Mouse (Mus musculus) CH12.LX (cell line): ENCODE measurements around the gene 1700129C05Rik. TPM values are rescaled to one million over a fixed set of nuclear protein-coding genes. Genes with fewer than 3 reads are reported as not detected.

Source experiments
- CHD1 ChIP-seq: IDR thresholded peaks from 2 replicates; pipeline ENCODE4 v1.6.1; 2012; ENCODE audit warnings: low read depth, low read length, improper control_type of control experiment, inconsistent platforms
- CHD2 ChIP-seq: IDR thresholded peaks from 2 replicates; pipeline ENCODE4 v1.6.1; 2011; ENCODE audit warnings: low read length, improper control_type of control experiment
- CTCF ChIP-seq, 2 experiments: IDR thresholded peaks in 1 of 2; conservative IDR thresholded peaks in 1 of 2; 2 replicates each; pipeline ENCODE4 v1.5.1; 2011 to 2012; ENCODE audit warnings: low read depth in 2 of 2, low read length in 2 of 2, improper control_type of control experiment in 1 of 2, inconsistent platforms in 1 of 2, mild to moderate bottlenecking in 1 of 2, moderate library complexity in 1 of 2
- JUND ChIP-seq: conservative IDR thresholded peaks from 2 replicates; pipeline ENCODE4 v1.6.1; 2011; ENCODE audit warnings: low read depth, low read length, improper control_type of control experiment
- POLR2A ChIP-seq: IDR thresholded peaks from 2 replicates; pipeline ENCODE4 v1.6.1; 2011; ENCODE audit warnings: low read depth, mild to moderate bottlenecking, improper control_type of control experiment, low read length
- polyA plus RNA-seq: library from polyadenylated mRNA; unstranded; fragments of >175 nt; gene quantifications from 2 replicates; pipeline ENCODE4 v1.2.1, GENCODE M21; 2012; ENCODE audit warnings: low read depth; ENCODE audit not compliant: insufficient read length
- total RNA-seq, 2 experiments: library from RNA; depleted of rRNA; stranded (reverse); fragments of 300-350 nt in 1 of 2; fragments of >200 nt in 1 of 2; gene quantifications; 2 replicates each; pipeline ENCODE4 v1.2.3; 2012 to 2014

Gene 1700129C05Rik
- total and polyA plus RNA-seq, 3 experiments, result not detected

GRCm38 (mm10) chr14:59084396-59084795 is 58.3 kb downstream of the 1700129C05Rik start (continued):
- TF ChIP-seq CHD1 (no peak), POLR2A (no peak), JUND (0 out of 2 replicates have a peak, but pooled peaks have one; percentile 17), CHD2 (no peak), CTCF (conservative IDR thresholded peaks at IDR 0.05 in 1 of 2, IDR thresholded peaks at IDR 0.05 in 1 of 2; ENCODE audit: low read depth in 2 of 2, low read length in 2 of 2) (peak; percentile 39 to 92)
- TF ChIP-seq, all 38 proteins: peak for 8

Other genes starting within 250 kb of the 1700129C05Rik start
- gene Gm5142, start 35.9 kb upstream of the 1700129C05Rik start, total RNA-seq (2012; rRNA removed), result not detected in 2 replicates
- gene Gm5142, start 35.9 kb upstream of the 1700129C05Rik start, total RNA-seq (2014; rRNA removed), result not detected in 2 replicates
- not detected in 2 replicates for gene Gm5142, start 35.9 kb upstream of the 1700129C05Rik start, polyA plus RNA-seq
- 24.5 and 26.0 TPM in 2 replicates for gene Rcbtb1, start 58.3 kb upstream of the 1700129C05Rik start, total RNA-seq (2012; rRNA removed)
- gene Rcbtb1, start 58.3 kb upstream of the 1700129C05Rik start, total RNA-seq (2014; rRNA removed), result 31.7 and 33.1 TPM in 2 replicates
- gene Rcbtb1, start 58.3 kb upstream of the 1700129C05Rik start, polyA plus RNA-seq, result 34.9 and 41.7 TPM in 2 replicates
- gene Gm6904, start 117.3 kb upstream of the 1700129C05Rik start, total RNA-seq (2012; rRNA removed), result 0.42 and 1.2 TPM in 2 replicates
- gene Gm6904, start 117.3 kb upstream of the 1700129C05Rik start, total RNA-seq (2014; rRNA removed), result 0.92 and 1.0 TPM in 2 replicates
- 0.49 and 1.1 TPM in 2 replicates for gene Gm6904, start 117.3 kb upstream of the 1700129C05Rik start, polyA plus RNA-seq
- gene Phf11a, start 154.6 kb upstream of the 1700129C05Rik start, total RNA-seq (2012; rRNA removed), result 11.2 and 14.6 TPM in 2 replicates
- gene Phf11a, start 154.6 kb upstream of the 1700129C05Rik start, total RNA-seq (2014; rRNA removed), result 41.1 and 41.4 TPM in 2 replicates
- 35.1 and 48.4 TPM in 2 replicates for gene Phf11a, start 154.6 kb upstream of the 1700129C05Rik start, polyA plus RNA-seq
- gene Phf11b, start 198.5 kb upstream of the 1700129C05Rik start, total RNA-seq (2012; rRNA removed), result 29.5 and 29.8 TPM in 2 replicates
- gene Phf11b, start 198.5 kb upstream of the 1700129C05Rik start, total RNA-seq (2014; rRNA removed), result 80.2 and 90.5 TPM in 2 replicates
- 88.2 and 93.4 TPM in 2 replicates for gene Phf11b, start 198.5 kb upstream of the 1700129C05Rik start, polyA plus RNA-seq
- 2.4 and 2.5 TPM in 2 replicates for gene Phf11d, start 222.6 kb upstream of the 1700129C05Rik start, total RNA-seq (2012; rRNA removed)
- 11.7 and 12.2 TPM in 2 replicates for gene Phf11d, start 222.6 kb upstream of the 1700129C05Rik start, total RNA-seq (2014; rRNA removed)
- 21.7 and 25.7 TPM in 2 replicates for gene Phf11d, start 222.6 kb upstream of the 1700129C05Rik start, polyA plus RNA-seq